Comparison of ENCODE assay signal across 5 mouse cellular contexts in the genomic region with DNA sequence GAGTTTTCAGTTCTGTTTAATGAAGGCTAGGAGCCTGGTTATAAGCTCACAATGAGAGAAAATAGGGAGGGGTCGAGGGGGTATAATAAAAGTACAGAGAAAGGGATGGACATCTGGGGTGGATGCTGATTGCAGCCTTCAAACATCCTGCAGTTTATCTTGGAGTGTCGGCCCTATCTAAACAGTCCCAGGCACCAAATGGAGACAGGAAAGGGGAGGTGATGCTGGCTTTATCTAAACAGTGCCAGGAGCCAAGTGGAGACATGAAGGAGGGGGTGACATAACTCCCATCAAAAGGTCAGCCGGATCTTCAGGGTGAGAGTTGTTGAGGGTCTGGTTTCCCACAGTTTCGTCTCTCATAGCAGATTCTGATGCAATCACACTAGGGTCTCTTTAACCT.
DNase-seq lines count a peak whose midpoint lies in the region; ATAC-seq lines count a peak whose summit lies in the region.
"Not testable (repeated sequence)": the region's sequence is repeated elsewhere in the genome, so short reads cannot be mapped to it uniquely, and the experiment has no call there.

No protein-coding gene starts in this region.

- 41% methylated on average over 4 of the region's 4 CpGs for whole genome bisulfite sequencing in liver, embryonic 11.5 days
- 20% methylated on average over 4 of the region's 4 CpGs for WGBS in liver, embryonic 13.5 days (ENCODE audit: insufficient replicate concordance)

- H3K27ac ChIP-seq in liver, embryonic 11.5 days (ENCODE audit: low read depth, low read length); liver, embryonic 13.5 days: not testable (repeated sequence)

- ATAC-seq in liver, embryonic 11.5 days (replicated peaks; ENCODE audit: low FRiP score) = peak; percentile 54
- ATAC-seq in liver, embryonic 13.5 days (ENCODE audit: low read depth) = peak; percentile 59; the same call in 1 of the 2 replicates

- H3K9ac ChIP-seq in liver, embryonic 11.5 days (ENCODE audit: low read depth, low read length); liver, embryonic 13.5 days: not testable (repeated sequence)

- DNase-seq in embryo, embryonic 10 days (ENCODE audit: low spot score) = peak; percentile 5
- peak; percentile 2 for DNase-seq in embryo, embryonic 11 days
- not testable (repeated sequence) for DNase-seq in liver, embryonic 11.5 days (ENCODE audit: low spot score)
- DNase-seq in liver, embryonic 13.5 days = peak; percentile 1
- peak; percentile 1 for DNase-seq in yolk sac, embryonic 10.5 days (ENCODE audit: low spot score)

- not testable (repeated sequence) for H3K4me3 ChIP-seq in liver, embryonic 11.5 days (ENCODE audit: low read depth, low read length); liver, embryonic 13.5 days (replicated peaks)

- H3K9me3 ChIP-seq in liver, embryonic 11.5 days (ENCODE audit: control insufficient read depth, low read length); liver, embryonic 13.5 days (replicated peaks): not testable (repeated sequence)

- not testable (repeated sequence) for H3K4me1 ChIP-seq in liver, embryonic 11.5 days (replicated peaks; ENCODE audit: control insufficient read depth, insufficient read depth, low read length); liver, embryonic 13.5 days (replicated peaks)

- not testable (repeated sequence) for H3K4me2 ChIP-seq in liver, embryonic 11.5 days; liver, embryonic 13.5 days

- not testable (repeated sequence) for H3K27me3 ChIP-seq in liver, embryonic 11.5 days (replicated peaks; ENCODE audit: control insufficient read depth, insufficient read depth, low read length); liver, embryonic 13.5 days

- not testable (repeated sequence) for H3K36me3 ChIP-seq in liver, embryonic 11.5 days (ENCODE audit: control insufficient read depth, insufficient read depth, low read length); liver, embryonic 13.5 days
